Mouse (Mus musculus) small intestine, adult 2 months (tissue): ENCODE results near the gene Mprip.

Experiments
- CTCF ChIP-seq: fragments of 200-500 bp; IDR thresholded peaks from 2 replicates; pipeline ENCODE4 v1.5.1; 2012; ENCODE audit warnings: low read depth, mild to moderate bottlenecking, control low read depth, inconsistent platforms, low read length, moderate library complexity, mixed read lengths; ENCODE audit not compliant: insufficient replicate concordance, insufficient read length; ENCODE audit errors: extremely low read depth
- POLR2A ChIP-seq: fragments of 200-500 bp; IDR thresholded peaks from 2 replicates; pipeline ENCODE4 v1.6.1; 2012; ENCODE audit warnings: low read depth, mild to moderate bottlenecking, control low read depth, inconsistent platforms, low read length, moderate library complexity

DNA sequence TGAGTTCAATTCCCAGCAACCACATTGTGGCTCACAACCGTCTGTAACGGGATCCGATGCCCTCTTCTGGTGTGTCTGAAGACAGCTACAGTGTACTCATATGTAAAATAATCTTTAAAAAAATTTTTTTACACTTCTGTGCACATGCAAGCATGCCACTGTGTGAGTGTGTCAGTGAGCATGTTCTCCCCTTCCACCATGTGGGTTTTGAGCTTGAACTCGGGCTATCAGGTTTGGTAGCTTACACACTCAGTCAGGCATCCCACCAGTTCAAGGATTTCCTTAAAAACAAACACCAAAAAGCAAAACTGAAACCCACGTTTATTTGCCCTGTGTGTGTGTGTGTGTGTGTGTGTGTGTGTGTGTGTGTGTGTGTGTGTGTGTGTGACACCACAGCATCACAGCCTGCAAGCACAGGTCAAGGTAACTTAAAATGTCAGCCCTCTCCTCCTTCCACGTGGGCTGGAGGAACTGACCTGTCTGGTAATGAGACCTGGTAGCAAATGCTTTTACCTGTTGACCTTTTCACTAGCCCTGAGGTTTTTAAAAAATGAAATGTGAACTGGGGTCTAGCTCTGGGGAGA is 154.5 kb downstream of the Mprip start:
- TF ChIP-seq POLR2A (no peak), CTCF (no peak)
